Mouse (Mus musculus): ENCODE measurements around the gene Tedc1.

DNA sequence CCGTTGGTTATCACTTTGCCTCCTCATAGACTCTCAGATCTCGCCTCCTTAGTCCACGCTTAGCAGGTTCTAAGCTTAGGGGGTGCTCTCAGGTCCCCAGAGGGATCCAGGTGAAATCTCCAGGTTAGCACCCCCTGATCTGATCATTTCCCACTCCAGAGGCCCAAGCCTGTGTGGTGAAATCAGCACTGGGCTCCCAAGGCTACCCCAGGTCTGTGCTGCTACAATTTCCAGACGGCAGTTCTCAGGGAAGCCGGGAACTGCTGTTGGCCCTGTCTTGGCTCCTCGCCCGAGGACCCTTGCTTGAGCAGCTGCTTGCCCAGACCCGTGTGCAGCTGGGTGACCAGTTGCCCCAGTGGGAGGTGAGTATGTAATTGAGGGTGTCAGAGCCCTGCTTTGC is 781 bp downstream of the Tedc1 start:
- TF ChIP-seq USF1 (IDR thresholded peaks at IDR 0.05; ENCODE audit: low read depth) (no peak), MYOD1 (IDR thresholded peaks at IDR 0.05; ENCODE audit: control insufficient read depth, insufficient read length, low read depth) (no peak), MAX (IDR thresholded peaks at IDR 0.05) (no peak), CTCF (IDR thresholded peaks at IDR 0.05; ENCODE audit: control insufficient read depth, insufficient read depth, insufficient read length) (no peak)

Data from C2C12 (cell line).